Mouse (Mus musculus): ENCODE measurements at regions not wholly inside any gene's neighbourhood (a gene's known extent, or its start where the extent isn't known, plus 50 kb on each side); places are given as distances from the start of the nearest gene placed in this dataset.

- no peak for ATAC-seq
- no peaks in the 10 kb centered on the region for H3K36me3 ChIP-seq
- H3K4me1 ChIP-seq (replicated peaks), result no peaks in the 10 kb centered on the region
- WGBS, result 91% methylated on average over 2 of the region's 2 CpGs
- H3K9ac ChIP-seq (replicated peaks), result no peak overlapping the region
- no peak overlapping the region for H3K4me3 ChIP-seq (replicated peaks)
- H3K27ac ChIP-seq, result no peak overlapping the region
- no peaks in the 10 kb centered on the region for H3K27me3 ChIP-seq
- H3K4me2 ChIP-seq (replicated peaks), result no peak overlapping the region
- no peaks in the 10 kb centered on the region for H3K9me3 ChIP-seq
Measured at GRCm38 (mm10) chr10:99919925-99920324, 95.5 kb upstream of the Kitl start.

GRCm38 (mm10) chr10:99918567-99919320, 96.7 kb upstream of the Kitl start:
- Histone ChIP-seq H3K27me3 (no peaks in the 10 kb centered on the region), H3K4me3 (replicated peaks) (no peak overlapping the region), H3K4me1 (replicated peaks) (no peaks in the 10 kb centered on the region), H3K9ac (replicated peaks) (no peak overlapping the region), H3K27ac (no peak overlapping the region), H3K36me3 (no peaks in the 10 kb centered on the region), H3K9me3 (no peaks in the 10 kb centered on the region), H3K4me2 (replicated peaks) (no peak overlapping the region)
- no peak for ATAC-seq
- WGBS, result 92% methylated on average over 7 of the region's 7 CpGs

- Histone ChIP-seq H3K36me3 (no peaks in the 10 kb centered on the region), H3K9me3 (no peaks in the 10 kb centered on the region), H3K27me3 (no peaks in the 10 kb centered on the region), H3K4me1 (replicated peaks) (no peaks in the 10 kb centered on the region), H3K4me2 (replicated peaks) (no peak overlapping the region), H3K27ac (no peak overlapping the region), H3K4me3 (replicated peaks) (no peak overlapping the region), H3K9ac (replicated peaks) (no peak overlapping the region)
- no peak for ATAC-seq
- 90% methylated on average over 4 of the region's 4 CpGs for WGBS
Measured at GRCm38 (mm10) chr10:99913846-99914187, 101.6 kb upstream of the Kitl start.

GRCm38 (mm10) chr10:99913001-99913845, 102.2 kb upstream of the Kitl start:
- Histone ChIP-seq H3K27me3 (no peaks in the 10 kb centered on the region), H3K9ac (replicated peaks) (no peak overlapping the region), H3K27ac (no peak overlapping the region), H3K36me3 (no peaks in the 10 kb centered on the region), H3K4me3 (replicated peaks) (no peak overlapping the region), H3K4me1 (replicated peaks) (no peaks in the 10 kb centered on the region), H3K9me3 (no peaks in the 10 kb centered on the region), H3K4me2 (replicated peaks) (no peak overlapping the region; the same call in 1 of the 2 replicates)
- ATAC-seq, result no peak
- 75% methylated on average over 20 of the region's 20 CpGs for WGBS

- ATAC-seq, result no peak
- Histone ChIP-seq H3K27ac (no peak overlapping the region), H3K36me3 (no peaks in the 10 kb centered on the region), H3K9me3 (no peaks in the 10 kb centered on the region), H3K4me1 (replicated peaks) (no peaks in the 10 kb centered on the region), H3K9ac (replicated peaks) (no peak overlapping the region), H3K27me3 (no peaks in the 10 kb centered on the region), H3K4me2 (replicated peaks) (no peak overlapping the region), H3K4me3 (replicated peaks) (no peak overlapping the region)
- 78% methylated on average over 4 of the region's 4 CpGs for WGBS
Measured at GRCm38 (mm10) chr10:99910011-99910723, 105.3 kb upstream of the Kitl start.

- 70% methylated on average over 4 of the region's 4 CpGs for WGBS
- no peak overlapping the region for H3K27ac ChIP-seq
- no peaks in the 10 kb centered on the region for H3K9me3 ChIP-seq
- H3K4me3 ChIP-seq (replicated peaks), result no peak overlapping the region
- ATAC-seq, result no peak
- H3K9ac ChIP-seq (replicated peaks), result no peak overlapping the region
- H3K4me1 ChIP-seq (replicated peaks), result no peaks in the 10 kb centered on the region
- no peaks in the 10 kb centered on the region for H3K36me3 ChIP-seq
- H3K27me3 ChIP-seq, result no peaks in the 10 kb centered on the region
- H3K4me2 ChIP-seq (replicated peaks), result no peak overlapping the region
Measured at GRCm38 (mm10) chr10:99908044-99908443, 107.4 kb upstream of the Kitl start.

- WGBS, result 92% methylated on average over 6 of the region's 6 CpGs
- Histone ChIP-seq H3K27ac (no peak overlapping the region), H3K36me3 (no peaks in the 10 kb centered on the region), H3K27me3 (no peaks in the 10 kb centered on the region), H3K4me3 (replicated peaks) (no peak overlapping the region), H3K9ac (replicated peaks) (no peak overlapping the region), H3K4me2 (replicated peaks) (no peak overlapping the region), H3K9me3 (no peaks in the 10 kb centered on the region), H3K4me1 (replicated peaks) (no peaks in the 10 kb centered on the region)
- no peak for ATAC-seq
Measured at GRCm38 (mm10) chr10:99906778-99907435, 108.5 kb upstream of the Kitl start.

GRCm38 (mm10) chr10:99902280-99903231, 112.9 kb upstream of the Kitl start:
- ATAC-seq, result no peak
- Histone ChIP-seq H3K9ac (replicated peaks) (no peak overlapping the region), H3K36me3 (no peaks in the 10 kb centered on the region), H3K27ac (no peak overlapping the region), H3K4me2 (replicated peaks) (no peak overlapping the region), H3K4me3 (replicated peaks) (no peak overlapping the region), H3K9me3 (no peaks in the 10 kb centered on the region), H3K27me3 (no peaks in the 10 kb centered on the region), H3K4me1 (replicated peaks) (no peaks in the 10 kb centered on the region)
- 79% methylated on average over 9 of the region's 9 CpGs for WGBS

- Histone ChIP-seq H3K27ac (no peak overlapping the region), H3K27me3 (no peaks in the 10 kb centered on the region)
- no peak for ATAC-seq
Measured at GRCm38 (mm10) chr10:99900955-99901835, 114.2 kb upstream of the Kitl start.

GRCm38 (mm10) chr10:99893999-99894398, 121.4 kb upstream of the Kitl start:
- Histone ChIP-seq H3K27me3 (no peaks in the 10 kb centered on the region), H3K4me1 (replicated peaks) (no peaks in the 10 kb centered on the region)
- WGBS, result 77% methylated on average over 3 of the region's 3 CpGs

More at GRCm38 (mm10) chr10:99900955-99901835, 114.2 kb upstream of the Kitl start:
- no peak overlapping the region for H3K4me3 ChIP-seq (replicated peaks)
- H3K4me1 ChIP-seq (replicated peaks), result no peaks in the 10 kb centered on the region
- WGBS, result 64% methylated on average over 8 of the region's 8 CpGs
- H3K36me3 ChIP-seq, result no peaks in the 10 kb centered on the region
- H3K9ac ChIP-seq (replicated peaks), result no peak overlapping the region
- H3K4me2 ChIP-seq (replicated peaks), result no peak overlapping the region
- no peaks in the 10 kb centered on the region for H3K9me3 ChIP-seq

More at GRCm38 (mm10) chr10:99893999-99894398, 121.4 kb upstream of the Kitl start:
- ATAC-seq, result no peak
- Histone ChIP-seq H3K4me2 (replicated peaks) (no peak overlapping the region), H3K4me3 (replicated peaks) (no peak overlapping the region), H3K36me3 (no peaks in the 10 kb centered on the region), H3K9ac (replicated peaks) (no peak overlapping the region), H3K27ac (no peak overlapping the region), H3K9me3 (no peaks in the 10 kb centered on the region)

Data from midbrain, embryonic 13.5 days (tissue).